Mouse (Mus musculus): ENCODE data around the gene Slc24a2.

DNA sequence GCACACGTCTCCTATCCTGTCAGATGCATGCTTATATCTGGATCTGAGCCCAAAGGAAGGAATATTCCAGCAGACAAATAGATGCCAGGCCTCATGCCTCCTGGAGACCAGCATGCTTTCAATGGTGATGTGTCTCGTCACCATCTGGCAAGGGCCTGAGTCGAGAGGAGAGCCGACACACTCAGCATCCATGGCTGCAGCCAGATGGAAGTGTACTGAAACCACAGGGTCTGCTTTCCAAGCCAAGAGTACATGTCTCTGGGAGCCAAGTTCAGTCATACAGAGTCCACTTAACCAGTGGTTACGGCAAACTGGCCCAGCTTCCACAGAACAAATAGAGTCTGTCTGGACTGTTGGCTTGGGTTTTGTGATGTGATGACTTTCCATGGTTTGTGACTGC, 134.1 kb downstream of the Slc24a2 start:
- no peak for TF ChIP-seq CTCF (IDR thresholded peaks at IDR 0.05; ENCODE audit: insufficient read depth, low read depth, low read length)
- no peak for TF ChIP-seq POLR2A (IDR thresholded peaks at IDR 0.05; ENCODE audit: insufficient read depth, low read depth, low read length)
